Mouse (Mus musculus): ENCODE measurements around the gene Map3k5. TPM values are rescaled to one million over a fixed set of nuclear protein-coding genes. Genes with fewer than 3 reads are reported as not detected.

Gene Map3k5
- polyA plus RNA-seq, 1 experiment: 1.0 TPM

- H3K4me1 ChIP-seq (ENCODE audit: control insufficient read depth, insufficient read depth, low read length): no peaks in the 10 kb centered on the region
- no peak overlapping the region for H3K4me3 ChIP-seq (ENCODE audit: control insufficient read depth, low read depth, low read length)
- H3K27ac ChIP-seq (ENCODE audit: control insufficient read depth, insufficient read depth, low read depth, low read length): no peak overlapping the region
- no peaks in the 10 kb centered on the region for H3K27me3 ChIP-seq (ENCODE audit: control insufficient read depth, insufficient read depth, low read length)
- no peaks in the 10 kb centered on the region for H3K36me3 ChIP-seq (ENCODE audit: control insufficient read depth, insufficient read depth, low read length)
- TF ChIP-seq POLR2A (IDR thresholded peaks at IDR 0.05; ENCODE audit: control insufficient read depth, low read depth, low read length) (no peak), CTCF (IDR thresholded peaks at IDR 0.05; ENCODE audit: control insufficient read depth, insufficient read depth, insufficient replicate concordance, low read depth, low read length) (no peak)
Observed at GRCm38 (mm10) chr10:20036375-20036774, 102.1 kb downstream of the Map3k5 start.

DNA sequence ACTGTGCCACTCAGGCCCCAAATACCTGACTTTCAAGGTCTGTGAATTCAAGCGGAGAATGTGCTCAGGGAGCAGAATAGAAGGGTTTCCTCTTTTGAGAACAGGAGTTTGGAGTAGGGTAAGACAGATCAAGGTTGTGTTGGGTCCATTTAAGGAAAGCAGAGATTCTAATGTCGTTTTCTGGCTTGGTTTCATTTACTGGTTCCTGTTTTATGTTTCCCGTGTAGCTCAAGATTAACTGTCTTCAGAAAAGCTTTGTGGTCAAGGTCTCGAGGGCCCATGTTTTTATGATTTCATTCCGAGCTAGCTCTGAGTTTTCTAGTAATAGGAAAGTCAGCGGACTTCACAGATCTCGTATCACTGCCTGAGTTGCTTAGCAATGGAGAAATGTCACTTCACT, 102.6 kb downstream of the Map3k5 start:
- no peaks in the 10 kb centered on the region for H3K4me1 ChIP-seq (ENCODE audit: control insufficient read depth, insufficient read depth, low read length)

GRCm38 (mm10) chr10:20039531-20039930, 105.3 kb downstream of the Map3k5 start:
- H3K27ac ChIP-seq (ENCODE audit: control insufficient read depth, insufficient read depth, low read depth, low read length): no peak overlapping the region

More for the DNA sequence above, 102.6 kb downstream of the Map3k5 start:
- H3K4me3 ChIP-seq (ENCODE audit: control insufficient read depth, low read depth, low read length): no peak overlapping the region
- no peak for TF ChIP-seq CTCF (IDR thresholded peaks at IDR 0.05; ENCODE audit: control insufficient read depth, insufficient read depth, insufficient replicate concordance, low read depth, low read length)
- TF ChIP-seq POLR2A (IDR thresholded peaks at IDR 0.05; ENCODE audit: control insufficient read depth, low read depth, low read length): no peak
- H3K36me3 ChIP-seq (ENCODE audit: control insufficient read depth, insufficient read depth, low read length): no peaks in the 10 kb centered on the region
- H3K27me3 ChIP-seq (ENCODE audit: control insufficient read depth, insufficient read depth, low read length): no peaks in the 10 kb centered on the region
- no peak overlapping the region for H3K27ac ChIP-seq (ENCODE audit: control insufficient read depth, insufficient read depth, low read depth, low read length)

DNA sequence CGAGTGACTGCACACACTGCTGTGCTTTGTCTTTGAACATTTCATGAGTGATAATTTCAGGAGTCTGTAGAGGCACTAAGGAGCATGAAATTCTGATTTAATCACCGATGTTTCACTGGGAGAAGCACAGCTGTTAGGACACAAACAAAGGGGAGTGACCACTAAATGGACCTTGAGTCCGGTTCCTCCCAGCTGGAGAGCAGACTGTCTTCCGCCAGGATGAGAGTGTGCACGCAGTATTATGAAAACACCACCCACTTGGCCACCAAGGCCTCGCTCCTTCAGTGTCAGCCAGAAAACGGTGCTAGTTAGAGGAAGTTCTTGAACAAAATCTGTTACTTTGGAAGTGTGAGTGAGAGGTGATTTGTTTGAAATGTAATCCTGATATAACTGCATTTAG, 105.8 kb downstream of the Map3k5 start:
- Histone ChIP-seq H3K36me3 (ENCODE audit: control insufficient read depth, insufficient read depth, low read length) (no peaks in the 10 kb centered on the region), H3K4me3 (ENCODE audit: control insufficient read depth, low read depth, low read length) (no peak overlapping the region), H3K27me3 (ENCODE audit: control insufficient read depth, insufficient read depth, low read length) (no peaks in the 10 kb centered on the region), H3K27ac (ENCODE audit: control insufficient read depth, insufficient read depth, low read depth, low read length) (no peak overlapping the region), H3K4me1 (ENCODE audit: control insufficient read depth, insufficient read depth, low read length) (no peaks in the 10 kb centered on the region)
- TF ChIP-seq CTCF (IDR thresholded peaks at IDR 0.05; ENCODE audit: control insufficient read depth, insufficient read depth, insufficient replicate concordance, low read depth, low read length) (no peak), POLR2A (IDR thresholded peaks at IDR 0.05; ENCODE audit: control insufficient read depth, low read depth, low read length) (no peak)

More at GRCm38 (mm10) chr10:20039531-20039930, 105.3 kb downstream of the Map3k5 start:
- H3K4me3 ChIP-seq (ENCODE audit: control insufficient read depth, low read depth, low read length): no peak overlapping the region
- no peak for TF ChIP-seq CTCF (IDR thresholded peaks at IDR 0.05; ENCODE audit: control insufficient read depth, insufficient read depth, insufficient replicate concordance, low read depth, low read length)
- no peak for TF ChIP-seq POLR2A (IDR thresholded peaks at IDR 0.05; ENCODE audit: control insufficient read depth, low read depth, low read length)
- H3K36me3 ChIP-seq (ENCODE audit: control insufficient read depth, insufficient read depth, low read length): no peaks in the 10 kb centered on the region
- H3K27me3 ChIP-seq (ENCODE audit: control insufficient read depth, insufficient read depth, low read length): no peaks in the 10 kb centered on the region
- H3K4me1 ChIP-seq (ENCODE audit: control insufficient read depth, insufficient read depth, low read length): no peaks in the 10 kb centered on the region

- 0 out of 2 replicates have a peak overlapping the region, but pooled peaks have one; percentile 42 for H3K27ac ChIP-seq (ENCODE audit: control insufficient read depth, insufficient read depth, low read depth, low read length)
- no peaks in the 10 kb centered on the region for H3K27me3 ChIP-seq (ENCODE audit: control insufficient read depth, insufficient read depth, low read length)
- no peak overlapping the region for H3K4me3 ChIP-seq (ENCODE audit: control insufficient read depth, low read depth, low read length)
- H3K36me3 ChIP-seq (ENCODE audit: control insufficient read depth, insufficient read depth, low read length): no peaks in the 10 kb centered on the region
- no peaks in the 10 kb centered on the region for H3K4me1 ChIP-seq (ENCODE audit: control insufficient read depth, insufficient read depth, low read length)
- TF ChIP-seq POLR2A (IDR thresholded peaks at IDR 0.05; ENCODE audit: control insufficient read depth, low read depth, low read length) (no peak), CTCF (IDR thresholded peaks at IDR 0.05; ENCODE audit: control insufficient read depth, insufficient read depth, insufficient replicate concordance, low read depth, low read length) (no peak)
Observed at GRCm38 (mm10) chr10:20040677-20041076, 106.4 kb downstream of the Map3k5 start.

- TF ChIP-seq POLR2A (IDR thresholded peaks at IDR 0.05; ENCODE audit: control insufficient read depth, low read depth, low read length) (no peak), CTCF (IDR thresholded peaks at IDR 0.05; ENCODE audit: control insufficient read depth, insufficient read depth, insufficient replicate concordance, low read depth, low read length) (no peak)
- H3K27me3 ChIP-seq (ENCODE audit: control insufficient read depth, insufficient read depth, low read length): no peaks in the 10 kb centered on the region
- H3K4me3 ChIP-seq (ENCODE audit: control insufficient read depth, low read depth, low read length): no peak overlapping the region
- H3K36me3 ChIP-seq (ENCODE audit: control insufficient read depth, insufficient read depth, low read length): no peaks in the 10 kb centered on the region
- no peak overlapping the region for H3K27ac ChIP-seq (ENCODE audit: control insufficient read depth, insufficient read depth, low read depth, low read length)
- no peaks in the 10 kb centered on the region for H3K4me1 ChIP-seq (ENCODE audit: control insufficient read depth, insufficient read depth, low read length)
Observed at GRCm38 (mm10) chr10:20042081-20042480, 107.8 kb downstream of the Map3k5 start.

- no peaks in the 10 kb centered on the region for H3K36me3 ChIP-seq (ENCODE audit: control insufficient read depth, insufficient read depth, low read length)
- H3K27me3 ChIP-seq (ENCODE audit: control insufficient read depth, insufficient read depth, low read length): no peaks in the 10 kb centered on the region
- no peak overlapping the region for H3K4me3 ChIP-seq (ENCODE audit: control insufficient read depth, low read depth, low read length)
- TF ChIP-seq POLR2A (IDR thresholded peaks at IDR 0.05; ENCODE audit: control insufficient read depth, low read depth, low read length) (no peak), CTCF (IDR thresholded peaks at IDR 0.05; ENCODE audit: control insufficient read depth, insufficient read depth, insufficient replicate concordance, low read depth, low read length) (no peak)
- H3K4me1 ChIP-seq (ENCODE audit: control insufficient read depth, insufficient read depth, low read length): no peaks in the 10 kb centered on the region
- no peak overlapping the region for H3K27ac ChIP-seq (ENCODE audit: control insufficient read depth, insufficient read depth, low read depth, low read length)
Observed at GRCm38 (mm10) chr10:20044051-20044450, 109.8 kb downstream of the Map3k5 start.

All from testis, adult 2 months (tissue).